Mouse (Mus musculus): ENCODE measurements around the gene Pdxdc1. TPM values are rescaled to one million over a fixed set of nuclear protein-coding genes. Genes with fewer than 3 reads are reported as not detected.

Pdxdc1 gene
- polyA plus RNA-seq, 1 experiment = 93.5 TPM

GRCm38 (mm10) chr16:13848310-13848709, 54.6 kb downstream of the Pdxdc1 start:
- Histone ChIP-seq H3K4me3 (ENCODE audit: insufficient read depth, low read length) (no peak overlapping the region), H3K27ac (ENCODE audit: insufficient read depth, low read depth, low read length) (peak overlapping the region; percentile 64), H3K4me1 (ENCODE audit: control insufficient read depth, insufficient read depth, low read length) (peaks cover 14% of the 10 kb centered on the region)
- TF ChIP-seq POLR2A (IDR thresholded peaks at IDR 0.05; ENCODE audit: borderline replicate concordance, low read depth, low read length) (no peak), CTCF (IDR thresholded peaks at IDR 0.05; ENCODE audit: low read depth, low read length) (no peak)

- H3K4me1 ChIP-seq (ENCODE audit: control insufficient read depth, insufficient read depth, low read length) = peaks cover 14% of the 10 kb centered on the region
- no peak overlapping the region for H3K27ac ChIP-seq (ENCODE audit: insufficient read depth, low read depth, low read length)
- H3K4me3 ChIP-seq (ENCODE audit: insufficient read depth, low read length) = no peak overlapping the region
- TF ChIP-seq CTCF (IDR thresholded peaks at IDR 0.05; ENCODE audit: low read depth, low read length) = no peak
- no peak for TF ChIP-seq POLR2A (IDR thresholded peaks at IDR 0.05; ENCODE audit: borderline replicate concordance, low read depth, low read length)
Measured at GRCm38 (mm10) chr16:13846675-13847074, 56.3 kb downstream of the Pdxdc1 start.

DNA sequence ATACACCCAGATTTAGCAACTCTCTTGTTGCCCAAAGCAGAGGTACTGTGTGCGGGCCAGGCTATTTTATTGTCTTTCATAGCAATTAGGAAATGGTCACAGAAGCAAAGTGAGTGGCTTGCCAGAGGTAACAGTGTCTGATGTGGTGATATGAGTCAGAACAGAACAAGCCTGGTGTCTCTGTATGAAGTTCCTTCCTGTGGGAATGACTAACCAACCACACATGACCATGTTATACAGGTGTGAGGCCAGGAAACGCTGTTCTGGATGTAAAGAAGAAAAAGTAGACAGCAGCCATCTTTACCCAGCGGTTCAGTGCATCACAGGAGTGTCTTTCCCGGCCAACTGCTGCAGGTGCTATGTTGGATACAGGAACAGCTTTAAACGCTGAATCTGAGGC, 57.9 kb downstream of the Pdxdc1 start:
- TF ChIP-seq CTCF (IDR thresholded peaks at IDR 0.05; ENCODE audit: low read depth, low read length) (no peak), POLR2A (IDR thresholded peaks at IDR 0.05; ENCODE audit: borderline replicate concordance, low read depth, low read length) (no peak)
- H3K4me1 ChIP-seq (ENCODE audit: control insufficient read depth, insufficient read depth, low read length) = peaks cover 14% of the 10 kb centered on the region
- H3K27ac ChIP-seq (ENCODE audit: insufficient read depth, low read depth, low read length) = no peak overlapping the region
- H3K4me3 ChIP-seq (ENCODE audit: insufficient read depth, low read length) = no peak overlapping the region

GRCm38 (mm10) chr16:13840956-13841355, 62.0 kb downstream of the Pdxdc1 start:
- H3K4me1 ChIP-seq (ENCODE audit: control insufficient read depth, insufficient read depth, low read length) = no peaks in the 10 kb centered on the region
- H3K27ac ChIP-seq (ENCODE audit: insufficient read depth, low read depth, low read length) = no peak overlapping the region

GRCm38 (mm10) chr16:13840056-13840455, 62.9 kb downstream of the Pdxdc1 start:
- Histone ChIP-seq H3K4me1 (ENCODE audit: control insufficient read depth, insufficient read depth, low read length) (no peaks in the 10 kb centered on the region), H3K4me3 (ENCODE audit: insufficient read depth, low read length) (no peak overlapping the region), H3K27ac (ENCODE audit: insufficient read depth, low read depth, low read length) (no peak overlapping the region)
- TF ChIP-seq POLR2A (IDR thresholded peaks at IDR 0.05; ENCODE audit: borderline replicate concordance, low read depth, low read length) (no peak), CTCF (IDR thresholded peaks at IDR 0.05; ENCODE audit: low read depth, low read length) (no peak)

More at GRCm38 (mm10) chr16:13840956-13841355, 62.0 kb downstream of the Pdxdc1 start:
- TF ChIP-seq POLR2A (IDR thresholded peaks at IDR 0.05; ENCODE audit: borderline replicate concordance, low read depth, low read length) = no peak
- TF ChIP-seq CTCF (IDR thresholded peaks at IDR 0.05; ENCODE audit: low read depth, low read length) = no peak
- no peak overlapping the region for H3K4me3 ChIP-seq (ENCODE audit: insufficient read depth, low read length)

DNA sequence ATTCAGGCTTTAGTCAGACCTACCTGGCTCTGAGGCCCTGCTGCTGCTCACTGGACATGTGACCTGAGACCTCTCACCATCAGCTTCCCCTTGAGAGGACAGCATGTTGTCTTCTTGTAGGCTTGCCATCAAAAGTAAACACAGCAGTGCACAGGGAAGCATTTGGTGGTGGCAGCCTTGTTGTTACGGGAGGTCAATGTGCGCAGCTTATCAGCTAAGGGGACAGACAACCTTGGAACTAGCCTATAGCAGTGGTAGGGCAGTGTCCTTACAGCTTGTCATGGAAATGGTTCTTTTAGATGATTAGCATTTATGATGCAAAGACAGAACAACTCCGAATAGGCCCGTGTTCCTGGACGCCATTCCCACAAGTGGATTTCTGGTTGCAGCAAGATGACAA, 68.5 kb downstream of the Pdxdc1 start:
- TF ChIP-seq CTCF (IDR thresholded peaks at IDR 0.05; ENCODE audit: low read depth, low read length) (no peak), POLR2A (IDR thresholded peaks at IDR 0.05; ENCODE audit: borderline replicate concordance, low read depth, low read length) (no peak)
- H3K4me3 ChIP-seq (ENCODE audit: insufficient read depth, low read length) = no peak overlapping the region
- H3K4me1 ChIP-seq (ENCODE audit: control insufficient read depth, insufficient read depth, low read length) = no peaks in the 10 kb centered on the region

GRCm38 (mm10) chr16:13831606-13832005, 71.3 kb downstream of the Pdxdc1 start:
- H3K4me1 ChIP-seq (ENCODE audit: control insufficient read depth, insufficient read depth, low read length) = no peaks in the 10 kb centered on the region
- no peak overlapping the region for H3K4me3 ChIP-seq (ENCODE audit: insufficient read depth, low read length)
- H3K27ac ChIP-seq (ENCODE audit: insufficient read depth, low read depth, low read length) = no peak overlapping the region
- no peak for TF ChIP-seq POLR2A (IDR thresholded peaks at IDR 0.05; ENCODE audit: borderline replicate concordance, low read depth, low read length)
- TF ChIP-seq CTCF (IDR thresholded peaks at IDR 0.05; ENCODE audit: low read depth, low read length) = no peak

More for the DNA sequence above, 68.5 kb downstream of the Pdxdc1 start:
- no peak overlapping the region for H3K27ac ChIP-seq (ENCODE audit: insufficient read depth, low read depth, low read length)

GRCm38 (mm10) chr16:13830444-13830843, 72.5 kb downstream of the Pdxdc1 start:
- H3K4me3 ChIP-seq (ENCODE audit: insufficient read depth, low read length) = no peak overlapping the region
- H3K4me1 ChIP-seq (ENCODE audit: control insufficient read depth, insufficient read depth, low read length) = no peaks in the 10 kb centered on the region
- no peak overlapping the region for H3K27ac ChIP-seq (ENCODE audit: insufficient read depth, low read depth, low read length)
- TF ChIP-seq CTCF (IDR thresholded peaks at IDR 0.05; ENCODE audit: low read depth, low read length) (no peak), POLR2A (IDR thresholded peaks at IDR 0.05; ENCODE audit: borderline replicate concordance, low read depth, low read length) (no peak)

GRCm38 (mm10) chr16:13826511-13826910, 76.4 kb downstream of the Pdxdc1 start:
- H3K4me1 ChIP-seq (ENCODE audit: control insufficient read depth, insufficient read depth, low read length) = peaks cover 7% of the 10 kb centered on the region; the same call in 1 of the 2 replicates
- no peak overlapping the region for H3K4me3 ChIP-seq (ENCODE audit: insufficient read depth, low read length)
- H3K27ac ChIP-seq (ENCODE audit: insufficient read depth, low read depth, low read length) = no peak overlapping the region
- TF ChIP-seq CTCF (IDR thresholded peaks at IDR 0.05; ENCODE audit: low read depth, low read length) (no peak), POLR2A (IDR thresholded peaks at IDR 0.05; ENCODE audit: borderline replicate concordance, low read depth, low read length) (no peak)

GRCm38 (mm10) chr16:13825781-13826490, 77.0 kb downstream of the Pdxdc1 start:
- no peak overlapping the region for H3K4me3 ChIP-seq (ENCODE audit: insufficient read depth, low read length)
- no peak overlapping the region for H3K27ac ChIP-seq (ENCODE audit: insufficient read depth, low read depth, low read length)
- no peak for TF ChIP-seq CTCF (IDR thresholded peaks at IDR 0.05; ENCODE audit: low read depth, low read length)
- no peak for TF ChIP-seq POLR2A (IDR thresholded peaks at IDR 0.05; ENCODE audit: borderline replicate concordance, low read depth, low read length)
- H3K4me1 ChIP-seq (ENCODE audit: control insufficient read depth, insufficient read depth, low read length) = peaks cover 7% of the 10 kb centered on the region; the same call in 1 of the 2 replicates

Data from bone marrow macrophage, adult 2 months (primary cell).